Comparison of ENCODE assay signal across 10 mouse cellular contexts in the genomic region with DNA sequence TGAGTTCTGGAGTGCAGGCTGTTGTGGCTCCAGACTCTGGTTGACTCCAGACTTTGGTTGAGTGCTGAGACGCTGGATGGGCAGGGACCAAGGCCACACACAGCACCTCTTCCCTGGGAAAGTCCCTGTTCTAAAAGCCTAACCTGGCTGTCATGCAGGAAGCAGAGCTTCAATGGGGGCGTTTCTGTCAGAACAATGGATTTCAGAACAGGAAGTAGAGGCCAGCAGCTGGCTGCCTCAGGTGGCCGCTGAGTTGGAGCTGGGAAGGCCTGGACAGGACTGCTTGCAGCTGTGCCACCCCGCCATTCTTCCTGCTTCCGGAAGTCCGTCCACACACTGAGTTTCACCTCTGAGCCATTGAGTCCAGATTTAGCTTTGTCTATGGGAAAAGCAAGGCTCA. TPM values are rescaled to one million over a fixed set of nuclear protein-coding genes. Genes with fewer than 3 reads are reported as not detected.
A peak's percentile ranks its signal among the peaks of the same experiment; 100 is the strongest.
DNase-seq lines count a peak whose midpoint lies in the region; ATAC-seq lines count a peak whose summit lies in the region.
"Had no signal": no experiment of that assay in that cellular context is flagged by ENCODE, and none has a peak within 500 bp of the region (broad histone marks: within the 10 kb centered on the region; RNA-seq: fewer than 3 reads in every experiment).

No protein-coding gene starts in this region.

- no peak overlapping the region for H3K9ac ChIP-seq in heart, embryonic 11.5 days (ENCODE audit: low read depth, low read length)

- no peaks in the 10 kb centered on the region; the same call in none of the 2 replicates for H3K36me3 ChIP-seq in heart, embryonic 11.5 days (ENCODE audit: control insufficient read depth, insufficient read depth, low read length)
- peaks cover 22% of the 10 kb centered on the region for H3K36me3 ChIP-seq in embryonic facial prominence, embryonic 10.5 days (replicated peaks)

- peaks cover 11% of the 10 kb centered on the region; the same call in 1 of the 2 replicates for H3K4me1 ChIP-seq in heart, embryonic 11.5 days (ENCODE audit: control insufficient read depth, insufficient read depth, low read length)
- peaks cover 26% of the 10 kb centered on the region for H3K4me1 ChIP-seq in embryonic facial prominence, embryonic 10.5 days

- no peak for ATAC-seq in heart, embryonic 11.5 days (replicated peaks; ENCODE audit: insufficient number of reproducible peaks, low FRiP score, low TSS enrichment)

- no peak overlapping the region for H3K4me3 ChIP-seq in heart, embryonic 11.5 days (ENCODE audit: low read depth, low read length)
- H3K4me3 ChIP-seq in embryonic facial prominence, embryonic 10.5 days, result 0 out of 2 replicates have a peak overlapping the region, but pooled peaks have one; percentile 11

- WGBS in heart, embryonic 11.5 days (ENCODE audit: insufficient replicate concordance), result 54% methylated on average over 6 of the region's 6 CpGs
- 52% methylated on average over 6 of the region's 6 CpGs for WGBS in embryonic facial prominence, embryonic 10.5 days

- no peak overlapping the region for H3K4me2 ChIP-seq in heart, embryonic 11.5 days

- H3K9me3 ChIP-seq in heart, embryonic 11.5 days (replicated peaks; ENCODE audit: control insufficient read depth, low read length), result no peaks in the 10 kb centered on the region
- no peaks in the 10 kb centered on the region for H3K9me3 ChIP-seq in embryonic facial prominence, embryonic 10.5 days
- H3K9me3 ChIP-seq: G1E had no signal

- H3K27me3 ChIP-seq in heart, embryonic 11.5 days (ENCODE audit: control insufficient read depth, insufficient read depth, low read length), result no peaks in the 10 kb centered on the region
- H3K27me3 ChIP-seq in embryonic facial prominence, embryonic 10.5 days (replicated peaks; ENCODE audit: low read depth, poor library complexity, severe bottlenecking), result no peaks in the 10 kb centered on the region

- no peak overlapping the region; the same call in 1 of the 2 replicates for H3K27ac ChIP-seq in heart, embryonic 11.5 days (ENCODE audit: low read depth, low read length)
- peak overlapping the region; percentile 83 for H3K27ac ChIP-seq in embryonic facial prominence, embryonic 10.5 days (replicated peaks)

- intact Hi-C loops in heart, postnatal 36 days (cut with DNase I), result no loop called here

- DNase-seq in heart, adult 18-20 months, result peak; percentile 20 to 57
- peak; percentile 41 for DNase-seq in embryonic facial prominence, embryonic 10.5 days (ENCODE audit: low spot score)
- peak; percentile 19 to 31 for DNase-seq in heart, postnatal 36 days
- peak; percentile 37 to 57 for DNase-seq in kidney, postnatal 4 days
- DNase-seq in ovary, postnatal 14 days (ENCODE audit: low spot score), result no peak
- no peak for DNase-seq in frontal cortex, postnatal 14 days (ENCODE audit: low spot score in 2 of 2)
- DNase-seq in testis, postnatal 14 days (ENCODE audit: low spot score), result no peak

RNA-seq across cellular contexts. Expression of gene Tnfaip8l1, which starts 7.6 kb away (rescaled TPM):
- total RNA-seq in heart, adult 18-20 months (2021), result 1 to 10 TPM; 1.3 to 1.5 TPM
- 4.7 and 6.0 TPM in 2 replicates for polyA plus RNA-seq in heart, embryonic 11.5 days (2014; fragmentation: Nextera tagmentation; extraction: Ambion mirVana)
- 10.3 and 11.7 TPM in 2 replicates for polyA plus RNA-seq in embryonic facial prominence, embryonic 10.5 days (2016; fragmentation: Nextera tagmentation; extraction: Ambion mirVana)
- 1 to 10 TPM; 1.9 to 2.8 TPM for total RNA-seq in heart, postnatal 36 days (2021)
- total RNA-seq: monocyte, adult 5-6 weeks had no signal

RNA-seq across cellular contexts. Expression of gene Mydgf, which starts 13.9 kb away (rescaled TPM):
- total RNA-seq in heart, adult 18-20 months (2021), result 10 to 100 TPM; 25.4 to 26.1 TPM
- polyA plus RNA-seq in heart, embryonic 11.5 days (2014; fragmentation: Nextera tagmentation; extraction: Ambion mirVana), result 78.6 and 87.8 TPM in 2 replicates
- polyA plus RNA-seq in embryonic facial prominence, embryonic 10.5 days (2016; fragmentation: Nextera tagmentation; extraction: Ambion mirVana), result 71.0 and 71.3 TPM in 2 replicates
- total RNA-seq in heart, postnatal 36 days (2021), result 10 to 100 TPM; 25.2 to 25.5 TPM

RNA-seq across cellular contexts. Expression of gene Sema6b, which starts 29.7 kb away (rescaled TPM):
- total RNA-seq in heart, adult 18-20 months (2021), result 10 to 100 TPM; 12.5 to 13.5 TPM
- polyA plus RNA-seq in heart, embryonic 11.5 days (2014; fragmentation: Nextera tagmentation; extraction: Ambion mirVana), result 0.11 and 0.33 TPM in 2 replicates
- 1.0 and 1.1 TPM in 2 replicates for polyA plus RNA-seq in embryonic facial prominence, embryonic 10.5 days (2016; fragmentation: Nextera tagmentation; extraction: Ambion mirVana)
- total RNA-seq in heart, postnatal 36 days (2021), result 10 to 100 TPM in 1 of 2 experiments, 1 to 10 TPM in 1; 7.5 to 10.2 TPM

RNA-seq across cellular contexts. Expression of gene Lrg1, which starts 48.0 kb away (rescaled TPM):
- total RNA-seq in heart, adult 18-20 months (2021), result 10 to 100 TPM; 56.2 to 65.4 TPM
- polyA plus RNA-seq in heart, embryonic 11.5 days (2014; fragmentation: Nextera tagmentation; extraction: Ambion mirVana), result not detected in 2 replicates
- polyA plus RNA-seq in embryonic facial prominence, embryonic 10.5 days (2016; fragmentation: Nextera tagmentation; extraction: Ambion mirVana), result 0.10 TPM in 1 of 2 replicates, not detected in the other
- total RNA-seq in heart, postnatal 36 days (2021), result 10 to 100 TPM; 56.1 to 73.6 TPM
- total RNA-seq: G1E; monocyte, adult 5-6 weeks had no signal
- polyA plus RNA-seq: G1E had no signal

RNA-seq across cellular contexts. Expression of gene Dpp9, which starts 48.9 kb away (rescaled TPM):
- total RNA-seq in heart, adult 18-20 months (2021), result 10 to 100 TPM; 43.7 to 44.3 TPM
- 21.4 and 23.2 TPM in 2 replicates for polyA plus RNA-seq in heart, embryonic 11.5 days (2014; fragmentation: Nextera tagmentation; extraction: Ambion mirVana)
- 48.3 and 50.2 TPM in 2 replicates for polyA plus RNA-seq in embryonic facial prominence, embryonic 10.5 days (2016; fragmentation: Nextera tagmentation; extraction: Ambion mirVana)
- 10 to 100 TPM; 38.4 to 43.0 TPM for total RNA-seq in heart, postnatal 36 days (2021)

Comparison
In these comparisons a context has a peak if more than half of its experiments do, and no peak if none do; other contexts are left out.
1. DNase-seq: peak in heart, adult 18-20 months (2 of 2), embryonic facial prominence, embryonic 10.5 days (single experiment), heart, postnatal 36 days (2 of 2) and kidney, postnatal 4 days (2 of 2); none in ovary, postnatal 14 days (single experiment), frontal cortex, postnatal 14 days (0 of 2) and testis, postnatal 14 days (single experiment).